Mouse (Mus musculus) brain, embryonic 14.5 days (tissue): Measurements from ENCODE around the gene Emilin3. TPM values are rescaled to one million over a fixed set of nuclear protein-coding genes. Genes with fewer than 3 reads are reported as not detected.
A peak's percentile ranks its signal among the peaks of the same experiment; 100 is the strongest.
"Not testable (repeated sequence)": the region's sequence is repeated elsewhere in the genome, so short reads cannot be mapped to it uniquely, and the experiment has no call there.

Source experiments
- DNase-seq: peaks from one replicate; pipeline ENCODE4 v3.0.0-alpha.2; 2011; ENCODE audit warnings: low read depth
- CTCF ChIP-seq: fragments of 200-500 bp; IDR thresholded peaks from 2 replicates; pipeline ENCODE4 v1.5.1; 2012; ENCODE audit warnings: inconsistent platforms, mild to moderate bottlenecking, moderate library complexity, borderline replicate concordance; ENCODE audit not compliant: insufficient read depth, insufficient read length; ENCODE audit errors: extremely low read depth
- POLR2A ChIP-seq: fragments of 200-500 bp; IDR thresholded peaks from 2 replicates; pipeline ENCODE4 v1.6.1; 2012; ENCODE audit warnings: mild to moderate bottlenecking, inconsistent platforms, borderline replicate concordance; ENCODE audit not compliant: poor library complexity, insufficient read depth, insufficient read length, severe bottlenecking; ENCODE audit errors: extremely low read depth
- polyA plus RNA-seq: library from polyadenylated mRNA; depleted of rRNA; stranded (reverse); fragments of >200 nt; gene quantifications from 2 replicates; pipeline ENCODE4 v1.2.3, GENCODE M21; 2012; rRNA removed

Gene Emilin3
- 3.9 and 5.0 TPM in 2 replicates for polyA plus RNA-seq

DNA sequence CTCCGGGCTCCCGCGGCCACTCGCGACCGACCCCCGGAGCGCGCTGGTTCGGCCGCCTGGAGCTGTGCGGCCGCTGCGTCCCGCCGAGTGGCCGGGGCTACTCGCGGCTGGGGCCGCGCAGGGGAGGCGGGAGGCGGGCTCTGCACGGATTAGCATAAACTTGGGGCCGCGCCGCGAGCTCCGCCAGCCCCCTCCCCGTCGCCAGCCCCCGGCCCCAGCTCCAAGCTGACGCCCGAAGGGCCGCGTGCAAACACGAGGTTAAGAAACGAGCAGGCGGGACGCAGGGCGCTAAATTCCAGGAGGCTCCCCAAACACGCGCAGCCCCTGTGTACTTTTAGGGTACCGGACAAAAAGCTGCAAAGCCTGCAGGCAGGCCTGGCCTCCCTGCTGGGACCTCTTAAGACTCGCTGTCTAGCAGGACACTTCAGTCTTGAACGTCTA, at the start of gene Emilin3:
Gene Emilin3 (minus strand): TSS at position 98 of the 441 bp plus-strand sequence.
- DNase-seq: peak; percentile 52
- no peak for TF ChIP-seq CTCF
- no peak for TF ChIP-seq POLR2A

DNA sequence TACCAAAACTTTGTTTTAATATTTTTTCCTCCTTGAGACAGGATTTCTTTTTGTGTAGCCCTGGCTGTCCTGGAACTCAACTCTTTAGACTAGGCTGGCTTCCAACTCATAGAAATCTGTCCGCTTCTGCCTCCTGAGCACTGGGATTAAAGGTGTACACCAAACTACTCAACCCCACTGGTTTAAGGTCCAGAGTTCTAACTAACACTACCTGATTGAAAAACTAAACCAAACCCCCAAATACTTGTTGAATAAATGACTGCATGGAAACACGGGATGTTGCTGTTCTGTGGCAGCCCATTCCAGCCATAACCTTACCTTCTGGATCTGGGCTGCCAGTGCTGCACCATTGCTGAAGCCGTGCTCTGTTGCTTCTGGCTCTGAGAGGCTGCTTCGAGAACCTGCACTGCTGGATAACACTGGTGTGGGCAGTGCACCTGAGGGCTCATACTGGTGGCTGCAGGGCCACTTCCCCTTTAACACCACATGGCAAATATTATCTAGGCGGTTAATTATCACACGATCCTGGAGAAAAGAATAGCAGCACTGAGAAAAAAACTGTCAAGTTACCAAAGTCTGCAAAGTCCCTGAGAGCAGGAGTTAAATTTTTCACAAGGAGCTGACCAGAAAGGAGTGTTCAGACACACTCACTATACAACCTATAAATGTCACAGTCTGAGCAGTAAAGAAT, 49.0 kb upstream of the Emilin3 start:
- no peak for TF ChIP-seq CTCF
- no peak for TF ChIP-seq POLR2A
- no peak for DNase-seq

DNA sequence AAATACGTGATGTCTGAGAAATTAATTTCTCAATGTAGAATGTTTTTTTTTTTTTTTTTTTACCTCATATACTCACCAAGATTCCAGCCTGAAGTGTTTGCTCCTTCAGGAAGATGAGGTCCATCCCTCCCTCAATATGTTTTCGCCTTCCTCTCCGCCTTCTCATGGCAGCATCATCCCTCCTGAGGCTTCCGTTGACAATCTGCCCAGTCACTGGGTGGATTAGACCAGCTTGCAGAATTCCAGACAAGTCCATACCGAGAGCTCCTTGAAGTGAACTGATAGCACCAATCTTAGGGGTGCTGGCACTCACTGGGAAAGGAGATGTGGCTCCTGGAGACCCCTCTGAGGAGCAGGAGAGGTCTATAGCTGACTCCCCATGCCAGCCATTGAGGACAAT, 47.8 kb upstream of the Emilin3 start:
- TF ChIP-seq POLR2A (no peak), CTCF (no peak)

DNA sequence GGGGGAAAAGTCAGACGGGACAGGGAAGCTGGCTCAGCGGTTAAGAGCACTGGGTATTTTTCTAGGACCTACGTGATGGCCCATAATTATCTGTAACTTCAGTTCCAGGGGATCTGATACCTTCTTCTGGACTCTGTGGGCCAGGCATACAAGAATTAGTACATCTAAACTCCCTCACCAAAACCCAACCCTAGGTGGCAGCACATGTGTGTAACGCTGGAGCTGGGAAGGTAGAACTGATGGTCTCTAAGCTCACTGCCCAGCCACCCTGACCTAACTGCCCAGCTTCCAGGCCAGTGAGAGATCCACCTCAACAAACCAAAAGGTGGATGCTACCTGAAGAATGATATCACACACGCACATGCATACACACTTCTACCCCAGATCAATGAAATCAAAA, 46.6 kb upstream of the Emilin3 start:
- TF ChIP-seq CTCF: peak; percentile 30; the same call in 1 of the 2 replicates
- no peak for TF ChIP-seq POLR2A
- DNase-seq: no peak

More for the DNA sequence above, 47.8 kb upstream of the Emilin3 start:
- DNase-seq: no peak

DNA sequence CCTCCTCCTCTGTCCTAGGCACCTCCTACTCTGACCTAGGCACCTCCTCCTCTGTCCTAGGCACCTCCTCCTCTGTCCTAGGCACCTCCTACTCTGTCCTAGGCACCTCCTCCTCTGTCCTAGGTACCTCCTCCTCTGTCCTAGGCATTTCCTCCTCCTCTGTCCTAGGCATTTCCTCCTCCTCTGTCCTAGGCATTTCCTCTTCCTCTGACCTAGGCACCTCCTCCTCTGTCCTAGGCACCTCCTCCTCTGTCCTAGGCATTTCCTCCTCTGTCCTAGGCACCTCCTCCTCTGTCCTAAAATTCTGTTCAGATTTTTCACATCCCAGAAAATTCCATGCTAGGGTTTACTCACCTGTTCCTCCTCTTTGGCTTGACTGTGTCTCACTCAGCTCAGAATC, 45.7 kb upstream of the Emilin3 start:
- DNase-seq: not testable (repeated sequence)

DNA sequence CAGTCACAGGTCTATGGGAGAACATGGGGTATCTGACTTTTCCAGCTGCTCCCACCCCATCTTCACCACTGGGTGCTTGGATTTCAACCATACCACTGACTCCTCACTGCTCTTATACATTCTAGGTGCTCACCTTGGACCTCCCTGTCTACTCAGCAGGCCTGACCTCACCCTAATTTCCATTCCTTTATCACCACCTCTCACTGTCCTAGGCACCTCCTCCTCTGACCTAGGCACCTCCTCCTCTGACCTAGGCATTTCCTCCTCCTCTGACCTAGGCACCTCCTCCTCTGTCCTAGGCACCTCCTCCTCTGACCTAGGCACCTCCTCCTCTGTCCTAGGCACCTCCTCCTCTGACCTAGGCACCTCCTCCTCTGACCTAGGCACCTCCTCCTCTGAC, 45.2 kb upstream of the Emilin3 start:
- not testable (repeated sequence) for DNase-seq

DNA sequence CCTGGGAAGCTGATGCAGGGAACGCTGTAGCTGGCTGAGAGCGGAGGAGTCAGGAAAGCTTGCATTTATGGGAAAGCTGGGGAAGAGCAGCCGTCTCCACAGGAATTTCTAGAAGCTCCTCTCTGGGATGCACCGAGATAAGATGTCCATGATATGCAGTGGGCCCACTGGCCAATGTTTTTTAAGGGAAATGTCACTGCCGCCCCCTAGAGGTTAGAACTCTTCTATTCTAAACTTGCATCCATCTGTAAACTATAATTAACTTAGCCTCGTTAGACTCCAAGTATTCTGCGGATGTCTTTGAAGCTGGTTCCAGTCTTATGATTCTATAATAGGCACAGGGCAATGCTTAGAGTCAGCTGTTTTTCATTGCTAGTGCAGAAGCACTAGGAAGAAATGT, 43.2 kb upstream of the Emilin3 start:
- DNase-seq: peak; percentile 31
- TF ChIP-seq POLR2A (no peak), CTCF (no peak)

DNA sequence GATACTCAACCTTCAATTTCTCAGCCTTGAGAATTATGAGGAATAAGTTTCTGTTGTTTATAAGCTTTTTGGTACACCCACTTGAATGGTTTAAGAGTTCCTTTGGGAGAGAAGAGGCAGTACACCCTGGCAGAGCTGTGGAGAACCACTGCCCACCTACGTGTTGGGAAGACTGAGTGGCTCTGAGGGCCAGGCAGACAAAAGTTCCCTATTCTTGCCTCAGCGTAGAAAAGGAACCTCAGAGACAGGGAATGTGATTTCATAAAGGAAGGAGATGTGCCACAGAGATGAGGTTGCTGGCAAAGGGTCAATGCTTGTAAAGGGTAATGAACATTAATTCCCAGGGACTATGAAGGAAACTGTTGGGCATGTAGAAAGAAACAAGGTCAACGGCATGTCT, 42.4 kb upstream of the Emilin3 start:
- DNase-seq: no peak
- no peak for TF ChIP-seq CTCF
- no peak for TF ChIP-seq POLR2A

DNA sequence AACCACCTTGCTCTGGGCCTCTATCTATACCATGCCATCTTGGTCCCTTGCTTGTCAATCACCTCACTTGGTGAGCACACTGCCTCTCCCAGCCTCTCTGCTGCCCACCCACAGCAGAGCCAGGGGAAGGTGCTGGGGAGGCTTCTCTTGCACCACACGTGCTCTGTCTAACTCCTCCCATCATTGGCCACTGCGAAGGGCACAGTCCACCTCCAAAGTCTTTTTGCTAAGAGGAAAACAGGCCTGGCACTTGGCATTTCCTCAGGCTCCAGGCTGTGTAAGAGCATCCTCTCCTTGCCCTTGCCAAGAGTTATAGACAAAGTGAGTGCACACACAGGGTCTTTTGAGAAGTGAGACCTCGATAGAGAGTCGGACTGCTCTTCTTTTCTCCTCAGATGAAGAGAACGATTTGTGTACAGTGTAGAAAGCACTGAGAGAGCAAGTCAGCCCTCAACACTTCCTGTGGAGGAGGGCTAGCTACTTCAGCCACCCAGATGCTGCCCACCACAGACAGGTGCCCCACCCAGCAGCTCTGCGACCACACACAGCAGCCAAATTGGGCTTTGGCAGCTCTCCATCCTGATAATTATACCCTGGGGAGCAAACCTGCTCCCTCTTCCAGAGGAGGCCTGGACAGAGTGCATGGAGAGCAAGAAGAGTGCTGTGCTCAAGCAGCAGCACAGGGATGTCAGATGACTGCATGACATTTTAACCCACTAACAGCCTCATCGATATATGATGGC, 41.2 kb upstream of the Emilin3 start:
- TF ChIP-seq POLR2A (no peak), CTCF (no peak)
- DNase-seq: peak; percentile 68

DNA sequence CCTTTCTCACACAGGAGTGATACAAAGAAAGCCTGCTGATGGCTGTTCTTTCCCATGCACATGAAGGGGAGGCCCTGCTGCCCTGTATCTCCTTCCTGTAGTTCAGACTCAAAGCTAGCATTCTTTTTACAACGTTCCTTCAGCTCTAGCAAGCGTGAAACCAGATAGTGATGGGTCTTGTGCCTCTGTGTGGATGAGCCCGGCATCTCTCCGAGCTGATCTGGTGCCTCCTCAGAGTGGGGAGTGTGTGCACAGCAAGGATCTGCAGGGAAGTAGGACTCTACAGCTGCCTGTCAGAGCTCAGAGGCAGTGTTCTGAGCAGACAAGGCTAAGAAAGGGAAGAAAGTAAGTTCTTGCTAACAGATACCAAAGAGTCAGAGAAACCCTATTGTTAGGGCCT, 39.5 kb upstream of the Emilin3 start:
- TF ChIP-seq POLR2A (no peak), CTCF (no peak)
- DNase-seq: no peak

DNA sequence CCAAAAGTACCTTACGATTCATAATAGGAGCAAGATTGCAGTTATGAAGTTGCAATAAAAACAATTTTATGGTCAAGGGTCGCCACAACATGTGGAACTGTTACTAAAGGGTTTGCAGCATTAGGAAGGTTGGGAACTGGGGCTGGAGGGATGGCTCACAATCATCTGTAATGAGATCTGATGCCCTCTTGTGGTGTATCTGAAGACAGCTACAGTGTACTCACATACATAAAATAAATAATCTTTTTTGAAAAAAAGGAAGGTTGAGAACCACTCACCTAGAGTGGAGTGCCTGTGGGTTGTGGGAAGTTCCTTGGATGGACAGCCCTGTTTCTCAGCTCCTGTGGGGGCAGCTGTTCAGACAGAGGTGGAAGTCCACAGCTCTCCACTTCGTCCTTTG, 30.3 kb upstream of the Emilin3 start:
- TF ChIP-seq CTCF: peak; percentile 19; the same call in 1 of the 2 replicates
- no peak for TF ChIP-seq POLR2A
- no peak for DNase-seq

DNA sequence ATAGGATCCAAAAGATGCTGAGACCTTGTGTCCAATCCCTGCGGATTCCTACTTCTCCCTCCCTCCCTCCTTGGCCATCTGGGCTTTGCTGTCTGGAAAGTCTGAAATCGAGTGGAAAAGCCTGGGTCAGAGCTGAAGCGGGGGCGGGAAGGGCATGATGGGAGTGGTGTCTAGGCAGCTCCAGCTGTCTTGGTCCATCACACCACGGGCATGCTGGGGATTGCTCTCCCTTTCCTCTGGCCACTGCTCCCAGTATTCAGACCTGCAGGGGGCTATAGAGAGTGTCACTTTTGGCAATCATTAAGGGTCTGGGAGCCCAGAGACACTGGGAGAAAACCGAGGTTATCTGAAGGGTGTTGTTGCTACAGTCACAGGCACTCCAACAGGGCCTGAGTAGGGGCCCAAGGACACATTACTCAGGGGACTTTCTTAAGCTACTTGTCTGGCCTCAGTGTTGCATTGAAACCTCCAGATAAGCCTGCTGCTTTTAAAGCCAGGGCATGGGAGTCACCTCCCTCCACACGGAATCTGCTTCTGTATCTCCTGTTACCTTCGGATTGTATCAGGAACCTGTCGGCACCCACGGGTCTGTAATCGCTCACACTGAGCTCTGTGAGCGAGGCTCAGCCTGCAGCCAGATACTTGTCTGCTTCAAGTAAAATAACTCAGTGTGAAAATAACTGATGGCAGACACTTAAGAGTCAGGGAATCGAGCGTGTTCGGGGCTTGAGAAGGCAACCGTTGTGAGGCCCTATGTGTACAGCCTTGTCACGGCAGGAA, 29.0 kb upstream of the Emilin3 start:
- no peak for DNase-seq
- TF ChIP-seq CTCF (no peak), POLR2A (no peak)

DNA sequence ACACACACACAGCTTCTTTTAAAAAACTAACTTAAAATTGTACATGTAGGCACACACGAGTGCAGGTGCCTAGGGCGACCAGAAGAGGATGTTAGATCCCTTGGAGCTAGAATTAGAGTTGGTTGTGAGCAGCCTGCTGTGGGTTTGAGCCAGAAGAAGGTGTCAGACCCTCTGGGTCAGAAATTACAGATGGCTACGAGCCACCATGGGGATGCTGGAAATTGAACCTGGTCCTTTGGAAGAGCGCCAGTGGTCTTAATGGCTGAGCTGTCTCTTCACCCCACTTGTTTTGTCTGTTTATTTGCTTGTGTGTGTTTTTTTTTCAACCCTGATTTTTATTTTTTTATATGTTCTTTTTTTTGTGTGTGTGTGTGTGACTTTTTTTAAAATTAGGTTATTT, 22.3 kb upstream of the Emilin3 start:
- TF ChIP-seq CTCF (no peak), POLR2A (no peak)
- peak; percentile 45 for DNase-seq

DNA sequence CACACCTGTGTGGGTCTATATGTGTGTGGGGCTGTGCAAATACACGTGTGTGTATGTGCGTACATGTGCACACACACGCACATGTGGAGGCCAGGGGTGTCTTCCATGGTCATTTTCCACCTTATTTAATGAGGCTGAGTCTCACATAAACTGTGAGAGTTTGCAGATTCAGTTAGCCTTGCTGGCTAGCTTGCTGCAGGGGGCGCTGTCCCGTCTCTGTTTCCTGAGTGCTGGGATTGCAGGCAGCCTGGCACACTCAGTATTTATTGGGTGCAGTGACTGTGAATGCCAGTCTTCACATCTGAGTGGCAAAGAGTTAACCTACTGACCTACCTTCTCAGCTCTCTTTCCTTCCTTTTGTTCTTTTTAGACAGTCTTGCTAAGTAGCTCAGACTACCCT, 21.8 kb upstream of the Emilin3 start:
- TF ChIP-seq POLR2A (no peak), CTCF (no peak)
- no peak for DNase-seq

DNA sequence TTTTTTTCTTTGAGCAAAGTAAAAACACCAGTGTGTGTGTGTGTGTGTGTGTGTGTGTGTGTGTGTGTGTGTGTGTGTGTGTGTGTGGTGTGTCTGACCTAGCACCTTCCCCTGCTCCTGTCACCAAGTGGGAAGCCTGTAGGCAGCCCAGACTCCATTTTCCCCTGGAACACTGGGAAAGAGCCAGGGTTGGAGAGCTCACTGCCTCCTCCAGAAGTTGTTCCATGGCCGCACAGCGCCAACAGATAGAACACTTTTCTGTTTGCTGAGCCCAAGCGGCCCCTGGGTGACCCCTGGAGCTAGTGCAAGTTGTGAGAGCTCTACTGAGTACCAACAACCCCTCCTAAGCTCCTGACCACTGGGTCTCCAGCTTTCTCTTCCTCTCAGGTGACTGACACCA, 20.9 kb upstream of the Emilin3 start:
- no peak for DNase-seq
- TF ChIP-seq CTCF: no peak
- TF ChIP-seq POLR2A: no peak
